Mouse (Mus musculus): ENCODE data around the gene Git2. TPM values are rescaled to one million over a fixed set of nuclear protein-coding genes. Genes with fewer than 3 reads are reported as not detected.
A peak's percentile ranks its signal among the peaks of the same experiment; 100 is the strongest.

The Git2 gene
- total RNA-seq, 2 experiments from 2014 or later: 45.2 to 81.5 TPM

- no peak for ATAC-seq (replicated peaks; ENCODE audit: low FRiP score, low TSS enrichment, poor library complexity, severe bottlenecking)
Measured at GRCm38 (mm10) chr5:114771796-114772195, 3.5 kb downstream of the Git2 start.

GRCm38 (mm10) chr5:114769786-114770185, 5.5 kb downstream of the Git2 start:
- ATAC-seq (replicated peaks; ENCODE audit: low FRiP score, low TSS enrichment, poor library complexity, severe bottlenecking): no peak

- no peak for ATAC-seq (replicated peaks; ENCODE audit: low FRiP score, low TSS enrichment, poor library complexity, severe bottlenecking)
Measured at GRCm38 (mm10) chr5:114767185-114767584, 8.1 kb downstream of the Git2 start.

DNA sequence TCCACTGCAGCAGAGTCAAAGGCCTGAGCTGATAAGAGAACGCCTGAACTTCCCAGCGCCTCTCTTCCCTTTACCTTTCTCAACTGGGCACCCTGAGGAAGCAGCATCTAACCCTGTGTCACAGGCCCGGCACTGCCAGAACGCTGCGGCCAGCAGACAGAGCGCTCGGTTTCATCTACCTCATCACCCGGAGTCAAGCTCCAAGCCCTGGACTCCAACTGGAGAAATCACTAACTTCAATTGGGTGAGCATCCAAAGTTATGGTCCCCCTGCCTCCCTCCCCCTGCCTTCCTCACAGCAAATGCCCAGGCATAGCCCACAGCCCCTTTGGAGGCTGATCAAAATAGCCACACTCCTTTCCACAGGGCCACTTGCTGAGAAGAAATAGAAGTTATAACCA, 8.6 kb downstream of the Git2 start:
- no peak for ATAC-seq (replicated peaks; ENCODE audit: low FRiP score, low TSS enrichment, poor library complexity, severe bottlenecking)

DNA sequence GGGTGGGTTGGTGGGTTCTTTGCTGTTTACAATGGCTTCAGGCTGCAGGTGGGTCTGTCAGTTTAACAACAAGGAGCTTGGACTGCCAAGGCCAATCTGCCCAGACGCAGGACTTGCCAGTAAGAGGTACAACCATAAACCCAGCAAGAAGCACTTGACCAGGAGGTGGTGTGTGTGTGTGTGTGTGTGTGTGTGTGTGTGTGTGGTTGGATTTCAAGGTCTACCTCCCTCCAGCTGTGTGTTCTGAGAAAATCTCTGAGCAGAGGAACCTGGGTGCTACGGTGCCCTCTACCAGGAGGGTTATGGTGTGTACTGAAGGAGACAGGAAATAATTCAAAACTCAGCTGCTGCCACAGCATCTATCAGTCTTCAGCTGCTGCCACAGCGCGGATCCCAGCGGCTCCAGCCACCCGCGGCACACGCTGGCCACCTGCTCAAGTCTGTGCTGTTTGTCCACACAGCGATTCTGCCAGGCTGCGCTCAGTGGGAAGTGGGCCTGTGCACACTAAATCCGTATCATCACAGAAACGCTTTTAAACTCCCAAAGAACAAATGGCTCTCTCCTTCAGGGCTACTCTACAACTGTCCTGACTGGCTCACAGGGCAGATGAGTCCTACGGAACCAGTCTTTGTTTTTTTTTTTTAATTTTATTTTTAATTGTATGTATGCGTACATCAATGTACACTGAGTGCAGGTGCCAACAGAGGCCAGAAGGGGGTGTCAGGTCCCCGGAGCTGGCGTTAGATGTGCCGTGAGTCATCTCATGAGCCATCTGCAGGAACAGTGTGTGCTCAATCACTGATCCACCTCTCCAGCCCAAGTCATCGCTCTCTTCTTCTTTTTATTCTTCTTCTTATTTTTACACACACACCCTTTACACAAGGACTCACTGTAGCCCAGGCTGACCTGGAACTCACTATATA, 10.2 kb downstream of the Git2 start:
- peak; percentile 59; the same call in 1 of the 2 replicates for ATAC-seq (replicated peaks; ENCODE audit: low FRiP score, low TSS enrichment, poor library complexity, severe bottlenecking)

DNA sequence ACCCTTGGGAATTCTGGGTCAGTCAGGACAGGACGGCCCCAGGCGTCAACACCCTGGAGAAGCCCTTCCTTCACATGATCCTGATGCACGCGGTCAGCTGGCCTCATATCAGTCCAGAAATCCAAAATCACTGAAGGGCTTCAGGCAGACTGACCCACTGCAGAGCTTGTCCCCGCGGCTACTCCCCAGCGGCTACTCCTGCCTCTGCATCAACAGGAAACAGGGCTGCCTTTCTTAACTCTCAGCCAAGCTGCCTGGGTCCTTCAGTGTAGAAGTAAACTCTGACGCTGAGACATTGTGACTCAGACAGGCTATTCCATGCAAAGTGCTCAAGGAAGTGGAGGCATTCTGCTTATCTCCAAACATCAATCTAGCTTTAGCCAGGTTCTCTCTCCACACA, 13.3 kb downstream of the Git2 start:
- ATAC-seq (replicated peaks; ENCODE audit: low FRiP score, low TSS enrichment, poor library complexity, severe bottlenecking): no peak

DNA sequence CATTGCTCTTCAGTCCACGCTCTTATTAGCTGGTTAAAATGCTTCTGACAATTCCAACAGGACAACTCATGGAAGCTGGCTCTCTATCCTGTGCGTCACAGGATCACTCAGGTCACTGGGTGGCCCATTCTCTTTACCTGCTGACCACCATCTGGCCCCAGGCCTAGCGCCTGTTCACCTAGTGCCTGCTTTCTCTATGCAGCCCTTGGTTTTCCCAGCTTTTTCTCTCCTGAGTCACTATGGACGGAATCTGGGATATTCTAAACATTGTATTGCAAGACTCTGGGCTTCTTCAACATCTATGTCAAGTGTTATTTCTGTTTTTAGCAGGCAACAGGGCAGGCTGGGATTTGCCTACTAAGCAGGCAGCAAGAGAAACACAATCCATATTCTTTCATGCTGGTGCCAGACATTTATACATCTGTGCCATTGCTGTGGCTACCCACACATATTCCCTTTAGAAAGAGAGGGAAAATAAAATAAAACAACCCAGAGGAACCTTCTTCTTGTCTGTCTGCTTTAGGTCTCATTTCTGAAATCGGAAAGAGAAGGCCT, 15.7 kb downstream of the Git2 start:
- ATAC-seq (replicated peaks; ENCODE audit: low FRiP score, low TSS enrichment, poor library complexity, severe bottlenecking): no peak

GRCm38 (mm10) chr5:114753384-114753783, 21.9 kb downstream of the Git2 start:
- ATAC-seq (replicated peaks; ENCODE audit: low FRiP score, low TSS enrichment, poor library complexity, severe bottlenecking): no peak

DNA sequence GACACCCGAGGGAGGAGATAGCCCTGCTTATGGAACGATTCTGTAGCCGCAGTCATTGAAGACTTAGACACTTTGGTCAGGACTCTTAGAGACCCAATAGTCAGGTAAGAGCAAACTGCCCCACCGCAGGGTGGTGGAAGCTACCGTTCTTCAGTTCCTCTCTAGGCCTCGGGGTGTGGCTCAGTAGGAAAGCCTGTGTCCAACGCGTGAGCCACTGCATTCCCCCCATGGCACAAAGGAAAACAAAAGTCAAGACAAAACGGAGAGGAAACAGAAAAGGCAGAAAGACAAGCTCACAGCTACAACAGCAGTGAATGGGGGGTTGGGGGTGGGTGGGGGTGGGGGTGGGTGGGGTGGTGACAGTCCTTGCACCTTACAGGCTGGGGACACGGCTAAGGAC, 22.9 kb downstream of the Git2 start:
- no peak for ATAC-seq (replicated peaks; ENCODE audit: low FRiP score, low TSS enrichment, poor library complexity, severe bottlenecking)

DNA sequence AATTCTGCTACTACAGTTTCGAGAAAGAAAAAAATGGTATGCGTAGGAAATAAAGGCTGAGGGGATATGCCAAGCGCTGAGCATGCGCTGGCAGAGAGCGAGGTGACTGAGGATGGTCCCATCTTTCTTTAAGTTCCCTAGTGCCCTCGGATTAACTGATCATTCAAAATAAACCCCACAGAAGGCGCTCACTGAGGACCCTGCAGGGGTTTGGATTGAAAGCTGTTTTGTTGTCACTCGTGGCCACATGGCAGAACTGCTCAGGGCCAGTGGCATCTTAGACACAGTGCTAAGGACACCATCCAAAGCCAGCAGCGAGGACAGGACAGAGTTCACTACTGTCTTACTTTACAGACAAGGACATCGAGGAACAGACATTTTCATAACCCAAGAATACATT, 25.0 kb downstream of the Git2 start:
- ATAC-seq (replicated peaks; ENCODE audit: low FRiP score, low TSS enrichment, poor library complexity, severe bottlenecking): no peak

DNA sequence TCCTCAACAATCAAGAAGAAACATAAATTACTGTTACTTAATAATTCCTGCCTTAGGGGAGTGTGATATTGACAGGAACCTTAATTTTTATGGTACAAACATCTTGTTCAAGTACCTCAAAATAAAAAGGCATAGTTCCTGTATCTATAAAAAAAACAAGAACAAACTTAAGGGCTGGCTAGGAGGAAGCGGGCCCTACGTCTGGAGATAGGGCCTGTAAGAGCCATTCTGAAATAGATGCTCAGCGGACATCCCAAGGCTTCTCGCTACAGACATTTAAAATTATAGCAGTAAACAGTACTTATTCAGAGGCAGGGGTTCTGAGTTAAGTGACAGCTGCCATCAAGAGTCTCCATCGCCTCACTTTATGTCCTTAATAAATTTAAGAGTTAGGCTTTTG, 27.8 kb downstream of the Git2 start:
- ATAC-seq (replicated peaks; ENCODE audit: low FRiP score, low TSS enrichment, poor library complexity, severe bottlenecking): no peak

GRCm38 (mm10) chr5:114746886-114747285, 28.4 kb downstream of the Git2 start:
- ATAC-seq (replicated peaks; ENCODE audit: low FRiP score, low TSS enrichment, poor library complexity, severe bottlenecking): no peak

DNA sequence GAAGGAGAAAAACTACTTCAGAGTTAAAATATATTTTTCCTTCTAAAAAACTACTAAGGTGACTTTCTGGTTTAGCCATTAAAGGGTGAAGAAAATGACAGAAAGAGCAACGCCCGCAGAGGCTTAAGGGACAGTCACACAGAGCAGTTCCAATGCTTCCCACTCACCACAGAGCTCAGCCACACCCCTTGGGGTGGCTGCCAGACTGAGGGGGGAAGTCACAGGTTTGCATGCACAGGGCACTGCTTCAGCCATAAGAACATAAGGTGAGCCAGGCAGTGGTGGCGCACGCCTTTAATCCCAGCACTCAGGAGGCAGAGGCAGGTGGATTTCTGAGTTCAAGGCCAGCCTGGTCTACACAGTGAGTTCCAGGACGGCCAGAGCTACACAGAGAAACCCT, 29.7 kb downstream of the Git2 start:
- ATAC-seq (replicated peaks; ENCODE audit: low FRiP score, low TSS enrichment, poor library complexity, severe bottlenecking): no peak

DNA sequence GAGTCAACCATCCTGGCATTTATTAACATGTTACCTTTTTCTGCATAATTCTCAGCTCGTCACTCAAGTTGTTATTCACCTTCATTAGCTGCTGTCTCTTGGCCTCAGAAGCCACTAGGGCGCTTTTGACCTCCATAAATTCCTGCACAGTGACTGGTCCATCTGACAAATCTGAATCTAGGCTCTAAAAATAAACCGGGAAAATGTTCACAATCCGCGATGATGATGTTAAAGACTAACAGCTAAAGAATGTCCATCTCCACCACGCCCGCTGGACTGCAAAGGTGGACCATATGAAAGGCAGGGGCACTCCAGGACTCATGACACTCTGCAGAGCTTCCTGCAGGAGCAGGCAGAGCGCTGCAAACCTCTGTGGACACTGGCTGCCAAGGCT, 31.6 kb downstream of the Git2 start:
- ATAC-seq (replicated peaks; ENCODE audit: low FRiP score, low TSS enrichment, poor library complexity, severe bottlenecking): no peak

DNA sequence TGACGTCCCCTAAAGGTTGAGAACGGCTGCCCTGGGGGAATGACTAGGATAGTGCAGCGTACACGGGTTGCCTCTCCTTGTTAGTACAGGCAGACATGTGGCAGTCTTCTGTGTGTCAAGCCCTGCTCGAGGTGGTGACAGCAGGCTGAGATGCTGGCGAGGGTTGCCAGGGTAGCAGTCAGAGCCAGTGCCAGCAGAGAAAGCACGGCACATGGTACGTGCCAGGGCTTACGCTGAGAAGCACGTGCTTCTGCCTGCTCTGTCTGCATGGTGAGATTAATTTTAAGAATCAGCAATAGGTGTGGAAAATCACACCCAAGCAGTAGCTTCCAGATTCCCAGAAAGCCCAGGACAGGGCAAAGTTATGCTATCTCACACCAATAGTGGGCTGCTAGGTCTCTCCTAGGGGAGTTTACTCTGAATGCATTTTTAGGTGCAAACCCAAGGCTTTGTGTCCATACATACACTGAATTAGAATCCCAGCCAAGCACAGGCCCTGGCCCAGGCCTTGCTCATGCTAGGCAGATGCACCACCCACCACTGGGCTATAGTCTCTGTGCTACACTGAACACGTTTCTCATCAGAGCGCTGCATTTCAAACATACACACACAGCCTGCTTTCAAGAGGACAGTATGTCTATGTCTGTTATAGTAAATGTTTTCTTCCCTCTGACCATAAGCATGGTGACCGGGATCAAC, 32.2 kb downstream of the Git2 start:
- no peak for ATAC-seq (replicated peaks; ENCODE audit: low FRiP score, low TSS enrichment, poor library complexity, severe bottlenecking)

DNA sequence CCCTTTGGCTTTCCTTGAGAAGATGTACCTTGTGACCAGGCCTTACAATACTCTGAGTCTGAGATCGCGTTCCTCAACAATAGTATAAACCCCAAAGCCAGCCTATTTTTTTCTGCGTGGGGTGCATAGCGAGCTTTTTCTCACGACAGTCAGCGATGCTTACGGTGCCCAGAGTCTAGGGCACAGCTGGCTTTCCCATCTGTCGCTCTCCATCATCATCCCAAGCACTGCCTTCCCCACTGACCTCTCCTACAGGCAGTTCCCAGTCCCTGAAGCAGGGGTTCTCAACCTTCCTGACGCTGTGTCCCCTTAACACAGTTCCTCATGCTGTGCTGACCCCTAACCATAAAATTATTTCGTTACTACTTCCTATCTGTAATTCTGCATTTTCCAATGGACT, 32.7 kb downstream of the Git2 start:
- no peak for ATAC-seq (replicated peaks; ENCODE audit: low FRiP score, low TSS enrichment, poor library complexity, severe bottlenecking)

- no peak for ATAC-seq (replicated peaks; ENCODE audit: low FRiP score, low TSS enrichment, poor library complexity, severe bottlenecking)
Measured at GRCm38 (mm10) chr5:114740595-114740994, 34.7 kb downstream of the Git2 start.

GRCm38 (mm10) chr5:114738707-114739241, 36.5 kb downstream of the Git2 start:
- ATAC-seq (replicated peaks; ENCODE audit: low FRiP score, low TSS enrichment, poor library complexity, severe bottlenecking): no peak

- ATAC-seq (replicated peaks; ENCODE audit: low FRiP score, low TSS enrichment, poor library complexity, severe bottlenecking): no peak
Measured at GRCm38 (mm10) chr5:114737090-114737887, 38.0 kb downstream of the Git2 start.

- ATAC-seq (replicated peaks; ENCODE audit: low FRiP score, low TSS enrichment, poor library complexity, severe bottlenecking): no peak
Measured at GRCm38 (mm10) chr5:114733606-114734005, 41.7 kb downstream of the Git2 start.
